Mouse (Mus musculus) olfactory bulb, adult 2 months (tissue): Measurements from ENCODE around the gene Krt88.

Experiments
- CTCF ChIP-seq: fragments of 200-500 bp; IDR thresholded peaks from 2 replicates; pipeline ENCODE4 v1.5.1; 2012; ENCODE audit warnings: low read depth, mild to moderate bottlenecking, low read length, moderate library complexity; ENCODE audit not compliant: insufficient read depth
- POLR2A ChIP-seq: fragments of 200-500 bp; IDR thresholded peaks from 2 replicates; pipeline ENCODE4 v1.6.1; 2012; ENCODE audit warnings: mild to moderate bottlenecking, low read depth, low read length, moderate library complexity; ENCODE audit not compliant: insufficient read depth

DNA sequence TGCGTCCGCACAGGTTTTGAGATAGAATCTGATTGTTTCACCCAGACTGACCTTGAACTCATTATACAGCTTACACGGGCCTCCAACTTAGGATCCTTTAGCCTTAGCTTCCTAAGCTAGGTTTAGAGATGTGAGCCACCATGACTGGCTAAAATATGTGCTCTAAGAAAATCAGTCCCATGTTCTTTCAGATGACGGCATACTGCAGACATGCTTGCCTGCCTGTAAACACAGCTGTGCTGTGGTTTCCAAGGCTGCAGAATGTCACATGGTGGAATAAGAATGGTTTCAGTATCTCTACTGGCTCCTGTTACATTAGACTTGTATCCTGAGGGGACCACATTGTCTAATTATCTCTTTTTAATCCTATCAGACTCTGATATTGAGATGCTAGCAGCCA lies 28.6 kb upstream of the Krt88 start:
- no peak for TF ChIP-seq CTCF
- TF ChIP-seq POLR2A, result no peak
